Mouse (Mus musculus): ENCODE data around the gene Dnah2.

The Dnah2 gene

DNA sequence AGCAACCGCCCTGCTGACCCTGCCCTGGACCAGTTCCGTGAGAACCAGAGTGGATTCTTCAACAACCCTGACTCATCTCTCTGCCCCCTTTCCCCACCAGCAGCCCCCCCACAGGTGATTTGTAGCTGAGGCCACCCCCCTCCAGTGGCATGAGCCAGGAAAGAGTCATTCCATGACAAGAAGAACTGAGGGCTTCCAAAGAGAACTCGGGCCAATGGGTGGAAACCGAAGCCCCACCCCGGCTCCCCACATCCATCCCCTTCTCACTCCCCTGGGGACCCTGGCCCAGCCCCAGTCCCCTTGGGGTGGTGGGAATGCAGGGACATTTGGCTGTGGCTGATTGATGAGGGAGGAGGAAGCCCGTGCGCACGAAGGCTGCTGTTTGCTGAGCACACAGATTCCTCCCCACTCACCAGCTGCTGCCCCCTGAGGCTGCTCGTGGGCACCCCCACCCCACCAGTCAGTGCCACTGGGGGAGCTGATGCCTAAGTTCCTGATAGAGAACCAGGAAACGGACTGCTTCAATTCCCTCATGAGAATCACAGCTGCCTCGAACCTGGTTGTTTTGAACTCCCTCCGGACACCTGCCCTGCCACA, at the start of gene Dnah2:
Gene Dnah2 (minus strand): TSS at position 51 of the 597 bp plus-strand sequence.
- DNase-seq = no peak

- no peak for DNase-seq
Observed at GRCm38 (mm10) chr11:69594853-69595252, 45.9 kb upstream of the Dnah2 start.

DNA sequence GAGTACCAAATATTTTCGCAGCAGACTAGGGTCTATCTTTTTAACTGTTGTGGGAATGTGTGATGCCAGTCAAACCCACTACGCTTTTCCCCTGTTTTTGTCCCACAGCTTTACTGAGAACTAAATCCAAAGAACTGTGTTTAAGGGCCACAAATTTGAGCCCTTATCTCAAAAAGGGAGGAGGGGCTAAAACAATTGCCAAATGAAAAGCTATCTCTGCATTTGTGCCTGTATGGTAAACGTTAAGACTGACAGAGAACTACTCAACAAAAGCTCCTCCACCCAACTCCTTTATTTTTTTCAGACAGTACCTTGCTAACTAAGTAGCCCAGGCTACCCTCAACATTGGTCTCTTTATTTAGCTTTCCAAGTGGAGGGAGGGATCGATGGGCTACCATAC, 43.9 kb upstream of the Dnah2 start:
- DNase-seq = no peak

- no peak for DNase-seq
Observed at GRCm38 (mm10) chr11:69591899-69592637, 43.2 kb upstream of the Dnah2 start.

- no peak for DNase-seq
Observed at GRCm38 (mm10) chr11:69591424-69591823, 42.5 kb upstream of the Dnah2 start.

GRCm38 (mm10) chr11:69590622-69591021, 41.7 kb upstream of the Dnah2 start:
- DNase-seq = no peak

- no peak for DNase-seq
Observed at GRCm38 (mm10) chr11:69589207-69589834, 40.4 kb upstream of the Dnah2 start.

GRCm38 (mm10) chr11:69585718-69586325, 36.9 kb upstream of the Dnah2 start:
- no peak for DNase-seq

DNA sequence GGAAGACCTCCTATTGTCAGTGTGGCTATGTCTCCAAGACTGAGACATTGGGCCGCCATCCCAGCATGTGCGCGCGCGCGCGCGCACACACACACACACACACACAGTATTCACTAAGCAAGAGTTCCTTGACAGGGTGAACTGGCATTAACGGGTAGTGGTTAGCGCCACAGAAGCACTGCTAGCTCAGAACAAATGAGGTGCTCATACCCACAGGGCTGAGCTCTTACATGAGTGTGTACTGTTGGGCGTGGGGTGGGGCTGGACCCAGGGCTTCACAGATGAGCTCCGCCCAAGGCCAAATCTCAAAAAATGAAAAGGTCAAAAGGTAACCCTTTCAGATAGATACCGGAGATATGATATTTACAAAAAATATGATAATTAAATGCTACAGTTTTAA, 36.0 kb upstream of the Dnah2 start:
- no peak for DNase-seq

DNA sequence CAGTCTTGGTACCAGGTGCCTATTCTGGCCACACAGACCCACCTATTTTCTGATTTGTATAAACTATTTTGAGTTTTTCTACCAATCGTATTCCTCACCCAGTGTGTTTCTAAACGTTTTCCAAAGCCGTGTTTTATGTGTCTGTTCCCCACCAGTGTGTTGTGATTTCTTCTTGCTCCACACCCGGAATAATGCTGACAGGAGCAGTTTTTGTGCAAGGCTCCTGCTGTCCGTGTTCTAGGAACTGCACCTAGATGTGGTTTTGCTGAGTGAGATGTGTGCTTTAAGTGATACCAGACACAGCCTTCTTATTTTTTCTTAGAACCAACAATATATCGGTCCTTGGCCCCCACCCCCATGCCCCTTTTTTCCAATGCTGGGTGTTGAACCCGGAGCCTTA, 35.1 kb upstream of the Dnah2 start:
- DNase-seq = no peak

DNA sequence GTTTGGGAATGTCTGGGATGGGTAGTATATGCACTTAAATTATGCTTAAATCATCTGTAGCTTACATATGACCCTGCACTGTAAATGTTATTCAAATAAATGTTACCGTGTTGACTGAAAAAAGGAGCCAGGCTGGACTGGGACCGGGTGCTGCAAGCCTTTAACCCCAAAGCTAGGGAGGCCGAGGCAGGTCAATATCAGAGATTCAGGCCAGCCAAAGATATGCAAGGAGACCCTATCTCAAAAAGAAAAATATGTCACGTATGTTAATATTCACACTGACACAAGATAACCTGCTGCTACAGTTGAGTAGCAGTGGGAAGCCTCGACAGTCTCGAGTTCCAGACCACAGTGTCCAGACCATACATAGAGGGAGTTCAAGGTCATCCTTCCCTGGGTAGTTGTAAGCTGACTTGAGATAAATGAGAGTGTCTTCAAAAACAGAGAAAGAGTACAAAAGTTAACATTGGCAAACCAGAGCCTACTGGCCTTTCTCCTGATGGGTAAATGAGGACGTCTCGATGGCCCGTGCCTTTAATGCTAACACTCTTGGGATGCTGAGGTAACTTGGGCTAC, 33.4 kb upstream of the Dnah2 start:
- DNase-seq = no peak

- no peak for DNase-seq
Observed at GRCm38 (mm10) chr11:69581814-69582213, 32.9 kb upstream of the Dnah2 start.

- peak; percentile 90 for DNase-seq
Observed at GRCm38 (mm10) chr11:69581147-69581688, 32.3 kb upstream of the Dnah2 start.

DNA sequence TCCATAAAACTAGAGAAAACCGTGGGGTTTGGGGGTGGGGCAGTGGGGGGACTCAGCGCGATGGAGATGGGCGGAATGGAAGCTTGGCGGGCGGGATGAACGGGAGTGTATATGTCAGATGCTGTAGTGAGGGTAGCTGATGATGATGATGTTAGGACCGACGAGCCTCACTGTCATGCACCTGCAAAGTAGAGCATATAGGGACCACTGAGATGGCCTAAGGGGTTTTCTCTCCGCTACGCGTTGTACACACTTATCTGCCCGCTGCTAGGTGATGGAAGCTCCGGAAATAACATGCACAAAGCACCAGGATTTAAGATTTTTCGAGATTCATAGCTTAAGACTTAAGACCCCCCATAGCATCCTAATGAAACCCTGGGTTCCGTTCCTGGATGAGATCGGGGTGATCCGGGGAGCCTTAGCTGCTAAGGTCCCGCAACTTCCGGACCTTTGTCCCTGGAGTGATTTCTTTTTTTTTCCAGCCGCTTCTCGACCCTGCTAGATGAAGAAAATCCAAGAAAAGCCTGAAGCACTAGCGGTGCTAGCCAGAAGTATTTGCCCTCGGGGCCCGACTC, 31.7 kb upstream of the Dnah2 start:
- no peak for DNase-seq

- peak; percentile 90 for DNase-seq
Observed at GRCm38 (mm10) chr11:69580091-69580514, 31.2 kb upstream of the Dnah2 start, which contains the start of the genes Wrap53 and Trp53. Wrap53 (minus strand) TSS chr11:69580255. Trp53 (plus strand) TSS chr11:69580359.

DNA sequence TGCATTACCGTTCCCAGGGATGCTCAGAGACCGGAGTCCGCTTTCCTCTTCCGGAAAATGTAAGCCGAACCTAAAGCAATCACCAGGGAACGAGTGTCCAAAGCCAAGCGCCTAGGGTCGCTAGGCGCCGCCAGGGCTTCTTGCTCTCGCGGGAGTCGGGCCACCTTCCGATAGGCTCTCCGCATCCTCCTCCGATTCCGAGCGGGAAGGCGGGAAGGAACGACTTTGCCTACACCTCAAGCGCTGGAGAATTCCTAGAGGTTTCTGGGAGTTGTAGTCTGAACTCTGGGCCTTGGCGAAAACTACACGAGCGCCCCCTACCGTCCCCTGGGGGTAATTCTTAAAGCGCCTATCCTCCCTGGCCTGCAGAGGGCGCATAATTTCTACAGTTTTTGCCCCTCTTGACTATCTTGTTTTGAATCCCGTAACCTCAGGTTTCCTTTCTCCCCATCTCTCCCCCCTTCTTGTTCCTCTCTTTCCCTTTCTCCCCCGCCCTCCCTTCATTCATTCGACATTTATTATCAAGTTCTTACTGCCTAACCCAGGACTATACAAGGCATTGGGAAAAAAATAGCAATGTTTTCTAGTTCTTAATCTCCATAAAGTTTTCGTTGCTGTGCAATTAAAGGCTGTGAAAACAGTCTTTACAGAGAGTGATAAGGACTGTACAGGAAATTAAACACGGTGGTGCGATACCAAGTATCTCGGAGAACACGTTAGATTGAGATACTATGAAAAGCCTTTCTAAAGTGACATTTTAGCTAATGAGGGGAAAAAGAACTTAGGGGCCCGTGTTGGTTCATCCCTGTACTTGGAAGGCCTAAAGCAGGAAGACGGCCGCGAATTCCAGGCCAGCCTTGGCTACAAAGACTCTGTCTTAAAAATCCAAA, 30.5 kb upstream of the Dnah2 start:
- peak; percentile 98 for DNase-seq

DNA sequence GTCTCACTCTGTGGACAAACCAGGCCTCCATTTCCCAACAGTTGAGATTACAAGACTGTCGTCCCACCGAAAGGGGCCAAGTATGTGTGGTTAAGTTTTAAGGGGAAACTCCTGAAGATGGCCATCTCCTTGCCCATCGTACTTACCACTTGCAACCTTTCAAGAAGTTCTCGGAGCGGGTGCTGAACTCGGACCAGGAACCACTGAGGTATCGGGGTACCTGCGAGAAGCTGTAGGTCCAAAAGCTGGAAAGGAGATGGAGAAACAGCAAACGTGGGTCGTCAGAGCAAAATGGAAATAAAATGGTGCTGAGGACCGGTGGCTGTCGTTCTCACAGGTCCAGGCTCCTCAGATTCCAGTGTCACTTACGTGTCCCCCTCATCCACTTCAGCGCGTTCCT, 29.4 kb upstream of the Dnah2 start:
- DNase-seq = no peak

- DNase-seq = no peak
Observed at GRCm38 (mm10) chr11:69576307-69576706, 27.4 kb upstream of the Dnah2 start.

DNA sequence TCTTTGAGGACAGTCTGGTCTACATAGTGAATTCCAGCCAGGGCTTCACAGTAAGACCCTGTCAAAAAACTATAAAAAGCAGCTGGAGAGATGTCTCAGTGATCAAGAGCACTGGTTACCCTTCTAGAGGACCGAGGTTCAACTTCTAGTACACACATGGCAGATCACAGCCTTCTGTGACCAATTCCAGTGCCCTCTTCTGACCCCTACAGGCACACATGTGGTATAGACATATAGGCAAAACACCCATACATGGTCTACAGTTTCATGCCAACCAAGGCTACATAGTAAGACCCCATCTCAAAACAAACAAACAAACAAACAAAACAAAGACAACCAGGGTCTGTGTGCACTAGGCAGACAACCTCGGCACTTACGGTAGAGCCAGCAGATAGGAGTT, 26.3 kb upstream of the Dnah2 start:
- peak; percentile 34 for DNase-seq

- no peak for DNase-seq
Observed at GRCm38 (mm10) chr11:69565131-69565530, 16.2 kb upstream of the Dnah2 start.

- no peak for DNase-seq
Observed at GRCm38 (mm10) chr11:69564391-69564790, 15.5 kb upstream of the Dnah2 start.

GRCm38 (mm10) chr11:69563373-69563772, 14.5 kb upstream of the Dnah2 start:
- no peak for DNase-seq

Measured in thymus, postnatal 25 days (tissue).